Mouse (Mus musculus) liver, embryonic 12.5 days (tissue): ENCODE results near the gene Fxyd7. TPM values are rescaled to one million over a fixed set of nuclear protein-coding genes. Genes with fewer than 3 reads are reported as not detected.
A peak's percentile ranks its signal among the peaks of the same experiment; 100 is the strongest.

Experiments used
- ATAC-seq: fragments of 200-750 bp; cut with Nextera tagmentation; 2 replicates; pipeline ENCODE4 v1.8.0; 2017; ENCODE audit warnings: moderate number of reproducible peaks, mild to moderate bottlenecking, moderate library complexity
- H3K27ac ChIP-seq: fragments of 300-500 bp; sonication (generic); 2 replicates; pipeline ENCODE4 v1.5.1; 2016; ENCODE audit warnings: mild to moderate bottlenecking
- H3K27me3 ChIP-seq: fragments of 300-500 bp; sonication (generic); replicated peaks from 2 replicates; pipeline ENCODE4 v1.6.1; 2016; ENCODE audit warnings: mild to moderate bottlenecking, moderate library complexity
- H3K36me3 ChIP-seq: fragments of 300-500 bp; sonication (generic); 2 replicates; pipeline ENCODE4 v1.6.1; 2016; ENCODE audit warnings: mild to moderate bottlenecking, moderate library complexity
- H3K4me1 ChIP-seq: fragments of 300-500 bp; sonication (generic); 2 replicates; pipeline ENCODE4 v1.6.1; 2016
- H3K4me2 ChIP-seq: fragments of 300-500 bp; sonication (generic); 2 replicates; pipeline ENCODE4 v1.6.1; 2016; ENCODE audit warnings: mild to moderate bottlenecking, moderate library complexity
- H3K4me3 ChIP-seq: fragments of 300-500 bp; sonication (generic); 2 replicates; pipeline ENCODE4 v1.5.1; 2016; ENCODE audit warnings: mild to moderate bottlenecking, moderate library complexity
- H3K9ac ChIP-seq: fragments of 300-500 bp; sonication (generic); 2 replicates; pipeline ENCODE4 v1.6.1; 2016; ENCODE audit warnings: mild to moderate bottlenecking, moderate library complexity
- H3K9me3 ChIP-seq: fragments of 300-500 bp; sonication (generic); replicated peaks from 2 replicates; pipeline ENCODE4 v1.6.1; 2016; ENCODE audit warnings: mild to moderate bottlenecking, moderate library complexity
- WGBS: fragments of 180-500 bp; shearing (Covaris S2); methylation state at CpG from one replicate; pipeline ENCODE4 v1.1.7; 2016; ENCODE audit not compliant: insufficient replicate concordance; 5-methylcytosine and 5-hydroxymethylcytosine counted together
- polyA plus RNA-seq: library from polyadenylated mRNA; unstranded; fragments of >200 nt; fragmentation: Nextera tagmentation; extraction: Ambion mirVana; gene quantifications from 2 replicates; pipeline ENCODE4 v1.2.1, GENCODE M21; 2016

The Fxyd7 gene
- polyA plus RNA-seq, 1 experiment from 2014 or later: 0.55 TPM

DNA sequence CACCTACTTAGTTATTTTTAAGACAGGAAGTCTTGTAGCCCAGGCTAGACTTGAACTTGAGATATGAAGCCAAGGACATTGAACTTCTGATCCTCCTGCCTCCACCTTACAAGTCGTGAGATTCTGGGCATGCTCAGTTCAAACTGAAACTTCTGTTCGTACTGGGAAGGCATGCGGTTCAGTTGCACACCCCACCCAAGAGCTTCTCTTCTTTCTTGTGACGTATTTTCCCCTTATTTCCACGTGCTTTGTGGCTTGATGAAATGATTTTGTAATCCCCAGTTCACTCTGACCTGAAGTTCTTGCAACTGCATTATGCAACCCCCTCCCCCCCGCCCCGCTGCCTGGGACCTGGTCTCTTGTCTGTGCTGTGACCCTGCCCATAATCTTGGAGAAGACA, 19.5 kb downstream of the Fxyd7 start:
- H3K27me3 ChIP-seq: no peaks in the 10 kb centered on the region
- H3K36me3 ChIP-seq: no peaks in the 10 kb centered on the region
- 47% methylated on average over 7 of the region's 7 CpGs for WGBS
- no peak overlapping the region for H3K27ac ChIP-seq
- peaks cover 25% of the 10 kb centered on the region for H3K4me1 ChIP-seq
- ATAC-seq: no peak
- H3K4me3 ChIP-seq: no peak overlapping the region
- H3K9me3 ChIP-seq: no peaks in the 10 kb centered on the region
- H3K4me2 ChIP-seq: no peak overlapping the region
- H3K9ac ChIP-seq: no peak overlapping the region

DNA sequence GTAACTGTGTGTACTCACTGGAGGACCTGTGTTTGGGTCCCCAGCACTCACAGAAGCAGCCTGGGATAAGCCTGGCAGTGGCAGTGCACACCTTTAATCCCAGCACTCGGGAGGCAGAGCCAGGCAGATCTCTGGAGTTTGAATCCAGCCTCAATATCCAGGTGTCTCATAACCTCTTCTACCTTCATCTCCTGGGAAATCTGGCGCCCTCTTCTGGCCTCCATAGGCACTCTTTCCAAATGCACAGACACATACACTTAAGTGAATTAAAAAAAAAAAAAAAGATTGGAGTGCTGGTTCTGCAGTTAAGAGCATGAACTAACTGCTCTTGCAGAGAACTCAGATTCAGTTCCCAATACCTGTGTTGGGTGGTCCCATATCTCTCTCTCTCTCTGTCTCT, 20.6 kb downstream of the Fxyd7 start:
- no peak overlapping the region for H3K4me3 ChIP-seq
- no peaks in the 10 kb centered on the region for H3K36me3 ChIP-seq
- peaks cover 25% of the 10 kb centered on the region for H3K4me1 ChIP-seq
- no peak for ATAC-seq
- WGBS: 49% methylated on average over 2 of the region's 2 CpGs
- H3K4me2 ChIP-seq: no peak overlapping the region
- H3K27ac ChIP-seq: no peak overlapping the region
- no peaks in the 10 kb centered on the region for H3K27me3 ChIP-seq
- H3K9me3 ChIP-seq: no peaks in the 10 kb centered on the region
- no peak overlapping the region for H3K9ac ChIP-seq

DNA sequence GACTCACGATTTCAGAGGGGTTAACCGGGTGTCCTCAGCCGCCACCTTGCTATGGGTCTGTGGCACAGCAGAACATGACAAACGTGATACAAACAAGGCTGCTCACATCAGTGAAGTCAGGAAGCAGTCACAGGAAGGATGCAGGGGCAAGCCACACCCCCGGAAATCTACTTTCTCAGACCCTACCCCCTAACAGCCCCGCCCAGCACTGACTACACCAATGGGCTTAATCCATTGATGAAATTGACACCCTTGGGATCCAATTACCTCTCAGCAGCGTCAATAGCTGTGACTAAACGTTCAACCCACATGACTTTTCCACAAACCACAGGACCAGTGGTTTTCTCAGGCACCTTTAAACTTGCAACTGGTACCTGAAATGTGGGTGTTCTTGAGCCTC, 22.7 kb downstream of the Fxyd7 start:
- no peak for ATAC-seq
- no peak overlapping the region for H3K4me3 ChIP-seq
- H3K4me1 ChIP-seq: peaks cover 9% of the 10 kb centered on the region; the same call in 1 of the 2 replicates
- H3K9me3 ChIP-seq: no peaks in the 10 kb centered on the region
- 54% methylated on average over 8 of the region's 8 CpGs for WGBS
- H3K27me3 ChIP-seq: no peaks in the 10 kb centered on the region
- H3K27ac ChIP-seq: no peak overlapping the region
- no peaks in the 10 kb centered on the region for H3K36me3 ChIP-seq
- no peak overlapping the region for H3K9ac ChIP-seq
- H3K4me2 ChIP-seq: no peak overlapping the region

DNA sequence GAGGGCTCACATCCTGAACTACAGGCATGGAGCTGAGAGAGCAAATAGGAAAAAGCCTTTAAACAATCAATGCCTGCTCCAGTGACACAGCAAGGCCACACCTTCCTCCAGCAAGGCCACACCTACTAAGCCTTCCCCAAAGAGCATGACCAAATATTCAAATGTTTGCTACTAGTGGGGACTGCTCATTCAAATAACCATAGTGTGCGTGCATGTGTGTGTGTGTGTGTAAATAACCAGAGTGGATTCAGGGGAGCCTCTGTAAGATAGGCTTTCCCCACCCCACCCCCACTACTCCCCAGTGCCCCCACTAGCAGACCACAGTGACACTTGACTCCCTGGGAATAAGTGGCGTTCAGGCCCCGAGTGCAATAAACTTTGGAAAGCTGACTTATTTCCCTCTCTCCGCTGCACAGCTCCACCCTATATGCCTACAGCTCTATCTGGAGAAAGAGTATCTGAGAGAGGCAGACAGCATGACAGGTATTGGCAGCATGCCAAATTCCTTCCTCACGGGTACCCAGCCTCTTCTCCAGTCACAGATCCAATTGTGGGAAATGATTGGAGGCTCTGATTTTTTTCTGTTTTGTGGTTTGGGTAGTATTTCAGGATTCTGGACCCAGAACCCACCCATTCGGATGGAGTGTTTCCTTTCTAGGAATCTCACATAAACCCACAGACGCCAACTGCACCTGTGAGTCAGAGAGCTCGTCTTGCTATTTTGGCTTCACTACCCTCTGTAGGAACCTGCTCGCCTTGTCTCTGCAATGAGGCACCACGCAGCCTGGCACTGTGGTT, 34.0 kb downstream of the Fxyd7 start:
- 0 out of 2 replicates have a peak, but pooled peaks have one; percentile 42 for ATAC-seq
- Histone ChIP-seq H3K4me3 (no peak overlapping the region), H3K9ac (no peak overlapping the region), H3K4me1 (peaks cover 8% of the 10 kb centered on the region; the same call in 1 of the 2 replicates), H3K27ac (no peak overlapping the region), H3K27me3 (no peaks in the 10 kb centered on the region), H3K4me2 (no peak overlapping the region), H3K9me3 (no peaks in the 10 kb centered on the region), H3K36me3 (no peaks in the 10 kb centered on the region)
- WGBS: 56% methylated on average over 10 of the region's 10 CpGs

DNA sequence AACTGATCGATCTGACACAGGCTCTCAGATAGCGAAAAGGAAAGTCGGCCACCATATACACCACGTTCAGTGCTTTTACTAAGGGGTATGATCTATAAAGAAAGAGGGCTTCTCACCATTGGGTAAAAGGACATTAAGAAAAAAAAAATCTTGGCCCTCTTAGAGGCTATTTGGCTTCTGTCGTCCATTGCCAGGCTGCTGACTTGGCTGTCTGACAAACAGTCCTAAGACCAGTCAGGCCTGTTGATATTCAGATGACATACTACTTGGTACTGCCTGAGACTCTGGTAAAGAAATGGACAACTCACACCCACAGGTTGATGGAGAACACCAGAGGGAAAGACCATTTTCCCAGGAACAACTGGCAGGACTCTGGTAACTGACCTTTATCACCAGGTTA, 38.3 kb downstream of the Fxyd7 start:
- H3K4me2 ChIP-seq: no peak overlapping the region
- 72% methylated on average over 5 of the region's 5 CpGs for WGBS
- H3K27ac ChIP-seq: no peak overlapping the region
- no peak overlapping the region for H3K4me3 ChIP-seq
- no peak for ATAC-seq
- H3K27me3 ChIP-seq: no peaks in the 10 kb centered on the region
- no peak overlapping the region for H3K9ac ChIP-seq
- H3K4me1 ChIP-seq: peaks cover 14% of the 10 kb centered on the region; the same call in 1 of the 2 replicates
- H3K9me3 ChIP-seq: no peaks in the 10 kb centered on the region
- no peaks in the 10 kb centered on the region for H3K36me3 ChIP-seq

DNA sequence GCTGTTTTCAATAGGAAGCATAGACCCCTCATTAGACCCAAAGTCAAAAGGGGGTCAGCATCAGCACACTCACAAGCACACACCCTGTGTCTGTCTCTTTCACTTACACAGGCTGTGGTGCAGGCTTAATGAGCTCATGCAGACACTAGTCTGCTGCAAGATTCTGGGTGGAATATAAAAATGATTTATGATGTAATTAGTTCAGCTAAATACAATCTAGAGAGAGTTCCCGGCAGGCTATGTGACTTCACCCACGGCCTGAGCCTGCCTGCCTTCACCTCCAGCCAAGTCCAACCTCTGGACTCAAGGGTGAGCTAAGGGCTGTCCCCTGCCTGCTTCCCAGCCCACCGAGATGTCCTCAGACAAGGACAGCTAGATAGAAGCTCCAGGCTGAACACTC, 42.4 kb downstream of the Fxyd7 start:
- Histone ChIP-seq H3K27ac (no peak overlapping the region), H3K9ac (no peak overlapping the region), H3K4me3 (no peak overlapping the region), H3K36me3 (no peaks in the 10 kb centered on the region), H3K27me3 (no peaks in the 10 kb centered on the region), H3K4me2 (no peak overlapping the region), H3K4me1 (0 out of 2 replicates have a peak, but pooled peaks cover 5% of the 10 kb centered on the region), H3K9me3 (no peaks in the 10 kb centered on the region)
- no peak for ATAC-seq
- 62% methylated on average over 3 of the region's 3 CpGs for WGBS

DNA sequence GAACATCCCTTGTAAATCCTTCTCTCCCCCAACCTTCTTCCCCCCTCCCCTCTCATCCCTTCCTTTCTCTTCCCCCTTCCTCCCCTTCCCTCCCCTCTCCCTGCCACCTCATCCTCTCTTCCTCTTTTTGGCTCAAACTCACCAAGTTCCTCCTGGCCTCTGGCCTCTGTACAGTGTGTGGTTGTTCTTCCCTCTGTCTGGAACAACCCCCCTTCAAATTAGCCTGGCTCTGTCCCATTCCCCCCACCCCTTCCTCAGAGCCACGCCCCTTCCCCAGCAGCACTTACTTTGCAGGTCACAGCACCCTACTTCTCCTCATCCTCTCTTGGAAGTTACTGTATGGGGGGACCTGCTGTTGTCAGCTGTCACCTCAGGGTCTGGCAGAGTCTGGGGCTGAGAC, 43.1 kb downstream of the Fxyd7 start:
- H3K27ac ChIP-seq: no peak overlapping the region

DNA sequence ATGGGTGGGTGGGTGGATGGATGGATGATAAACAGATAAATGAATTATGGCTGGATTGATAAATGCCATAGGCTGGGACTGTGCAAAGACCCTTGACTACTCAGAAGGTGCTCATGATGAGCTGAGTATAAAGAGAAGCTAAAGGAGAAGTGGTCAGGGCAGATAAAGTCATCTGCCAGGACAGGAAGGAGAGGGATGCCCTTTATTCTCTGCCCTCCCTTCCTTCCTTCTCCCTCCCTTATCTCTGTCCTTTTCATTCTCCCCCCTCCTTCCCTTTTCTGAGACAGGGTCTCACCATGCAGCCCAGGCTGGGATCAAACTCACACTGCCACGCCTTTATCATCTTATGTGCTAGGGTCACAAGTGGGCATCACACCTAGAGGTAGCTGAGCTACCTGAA, 43.5 kb downstream of the Fxyd7 start:
- Histone ChIP-seq H3K9me3 (no peaks in the 10 kb centered on the region), H3K4me2 (no peak overlapping the region), H3K4me1 (peaks cover 9% of the 10 kb centered on the region; the same call in 1 of the 2 replicates), H3K4me3 (no peak overlapping the region), H3K9ac (no peak overlapping the region), H3K27ac (no peak overlapping the region), H3K36me3 (no peaks in the 10 kb centered on the region), H3K27me3 (no peaks in the 10 kb centered on the region)
- no peak for ATAC-seq
- WGBS: 27% methylated on average over 1 of the region's 1 CpGs

More for the DNA sequence above, 43.1 kb downstream of the Fxyd7 start:
- Histone ChIP-seq H3K9ac (no peak overlapping the region), H3K4me3 (no peak overlapping the region), H3K4me1 (0 out of 2 replicates have a peak, but pooled peaks cover 5% of the 10 kb centered on the region), H3K27me3 (no peaks in the 10 kb centered on the region), H3K36me3 (no peaks in the 10 kb centered on the region), H3K9me3 (no peaks in the 10 kb centered on the region), H3K4me2 (no peak overlapping the region)
- 0 out of 2 replicates have a peak, but pooled peaks have one; percentile 18 for ATAC-seq
- 14% methylated on average over 1 of the region's 1 CpGs for WGBS

DNA sequence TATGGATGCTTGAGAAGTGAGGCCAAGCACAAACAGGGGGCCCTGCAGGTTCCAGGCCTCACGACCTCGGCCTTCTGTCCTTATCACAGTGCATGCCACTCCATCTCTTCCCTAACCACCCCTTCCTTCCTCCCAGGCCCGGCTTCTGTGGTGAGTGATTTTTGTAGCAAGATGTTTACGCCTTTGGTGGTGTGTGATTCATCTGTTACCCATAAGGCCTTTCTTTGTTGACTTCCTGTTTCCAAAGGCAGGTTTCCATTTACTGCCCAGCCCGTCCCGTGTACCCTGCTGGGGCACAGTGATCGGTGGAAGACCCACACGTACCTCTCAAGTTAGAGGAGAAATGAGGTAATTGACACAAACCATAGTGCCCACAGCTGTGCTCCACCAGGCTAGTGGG, 48.6 kb downstream of the Fxyd7 start:
- no peaks in the 10 kb centered on the region for H3K36me3 ChIP-seq
- no peak overlapping the region for H3K9ac ChIP-seq
- 14% methylated on average over 8 of the region's 8 CpGs for WGBS
- H3K4me1 ChIP-seq: peaks cover 24% of the 10 kb centered on the region
- no peak overlapping the region for H3K4me3 ChIP-seq
- H3K27me3 ChIP-seq: no peaks in the 10 kb centered on the region
- ATAC-seq: peak; percentile 51
- H3K4me2 ChIP-seq: 0 out of 2 replicates have a peak overlapping the region, but pooled peaks have one; percentile 1
- H3K9me3 ChIP-seq: no peaks in the 10 kb centered on the region
- H3K27ac ChIP-seq: 0 out of 2 replicates have a peak overlapping the region, but pooled peaks have one; percentile 30

DNA sequence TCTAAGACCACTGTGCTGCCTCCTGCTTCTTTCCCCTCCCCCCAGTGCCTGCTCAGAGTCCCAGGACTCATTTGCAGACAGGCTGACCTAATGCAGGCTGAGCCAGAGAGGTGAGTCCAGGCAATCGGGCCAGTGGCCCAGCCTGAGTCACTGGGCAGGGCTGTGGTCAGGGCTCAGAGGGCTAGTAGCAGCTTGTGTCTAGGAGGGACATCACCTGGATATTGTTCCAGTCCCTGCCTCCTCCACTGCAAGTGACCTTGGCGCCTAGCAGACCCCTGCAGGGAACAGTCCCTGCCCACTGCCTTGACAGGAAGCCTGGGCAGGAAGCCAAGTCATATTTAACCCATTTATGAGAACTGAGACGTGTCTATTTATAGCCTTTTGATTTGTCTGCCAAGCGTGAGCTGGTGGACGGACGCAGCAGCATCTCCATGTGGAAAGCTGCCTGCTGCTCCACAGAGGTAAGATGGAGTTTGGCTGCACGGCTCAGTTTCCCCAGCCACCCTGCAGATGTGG, 50.7 kb downstream of the Fxyd7 start:
- Histone ChIP-seq H3K4me1 (peaks cover 24% of the 10 kb centered on the region), H3K36me3 (no peaks in the 10 kb centered on the region), H3K9me3 (0 out of 2 replicates have a peak, but pooled peaks cover 5% of the 10 kb centered on the region), H3K27me3 (no peaks in the 10 kb centered on the region), H3K9ac (no peak overlapping the region), H3K4me3 (no peak overlapping the region), H3K27ac (no peak overlapping the region), H3K4me2 (peak overlapping the region; percentile 16; the same call in 1 of the 2 replicates)
- WGBS: 18% methylated on average over 7 of the region's 7 CpGs
- ATAC-seq: peak; percentile 42; the same call in 1 of the 2 replicates

DNA sequence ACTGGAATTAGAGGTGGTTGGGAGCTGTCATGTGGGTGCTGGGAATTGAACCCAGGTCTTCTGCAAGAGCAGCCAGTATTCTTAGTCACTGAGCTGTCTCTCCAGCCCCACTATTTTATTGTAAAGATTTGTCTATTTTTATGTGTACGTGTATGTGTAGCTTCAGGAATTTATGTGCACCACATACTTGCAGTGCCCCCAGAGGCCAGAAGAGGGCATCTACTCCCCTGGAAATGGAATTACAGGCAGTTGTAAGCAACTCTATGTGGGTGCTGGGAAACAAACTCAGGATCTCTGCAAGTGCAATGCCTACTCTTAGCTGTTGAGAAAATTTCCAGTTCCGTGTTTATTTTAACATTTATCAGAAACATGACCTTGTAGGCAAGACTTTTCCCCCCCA, 54.8 kb downstream of the Fxyd7 start:
- no peak overlapping the region for H3K27ac ChIP-seq
- H3K9me3 ChIP-seq: 0 out of 2 replicates have a peak, but pooled peaks cover 5% of the 10 kb centered on the region
- no peak for ATAC-seq
- WGBS: 73% methylated on average over 2 of the region's 2 CpGs
- no peak overlapping the region for H3K4me3 ChIP-seq
- no peak overlapping the region for H3K9ac ChIP-seq
- H3K4me2 ChIP-seq: no peak overlapping the region
- peaks cover 12% of the 10 kb centered on the region for H3K4me1 ChIP-seq
- no peaks in the 10 kb centered on the region for H3K27me3 ChIP-seq
- no peaks in the 10 kb centered on the region for H3K36me3 ChIP-seq

DNA sequence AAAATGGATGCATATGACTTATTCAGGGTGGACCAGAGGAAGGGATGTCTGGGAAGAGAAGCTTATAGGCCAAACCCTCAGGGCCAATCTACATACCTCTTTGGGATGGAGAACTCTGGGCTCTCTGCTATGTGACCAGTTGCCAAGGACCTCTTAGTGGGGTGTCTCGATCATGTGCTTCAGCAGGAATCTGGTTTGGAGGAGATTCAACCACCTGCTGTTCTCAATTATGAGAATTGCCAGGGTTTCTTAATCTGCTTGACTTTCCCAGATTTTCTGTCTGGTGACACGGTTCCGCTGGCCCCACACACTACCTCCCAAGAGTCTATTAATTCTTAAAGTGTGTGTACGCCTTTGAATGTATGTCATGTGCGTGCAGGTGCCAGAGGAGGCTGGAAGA, 57.3 kb downstream of the Fxyd7 start:
- H3K36me3 ChIP-seq: no peaks in the 10 kb centered on the region
- H3K27me3 ChIP-seq: no peaks in the 10 kb centered on the region
- no peaks in the 10 kb centered on the region for H3K4me1 ChIP-seq
- H3K4me2 ChIP-seq: no peak overlapping the region
- no peak overlapping the region for H3K27ac ChIP-seq
- no peak for ATAC-seq
- 0 out of 2 replicates have a peak, but pooled peaks cover 5% of the 10 kb centered on the region for H3K9me3 ChIP-seq
- H3K4me3 ChIP-seq: no peak overlapping the region
- H3K9ac ChIP-seq: no peak overlapping the region
- WGBS: 80% methylated on average over 5 of the region's 5 CpGs
